15 mouse cellular contexts compared by ENCODE assay signal in genomic region chr17:69421592-69421991, GRCm38 (mm10). TPM values are rescaled to one million over a fixed set of nuclear protein-coding genes. Genes with fewer than 3 reads are reported as not detected.
DNase-seq lines count a peak whose midpoint lies in the region; ATAC-seq and TF ChIP-seq lines count a peak whose summit lies in the region.
"Had no signal": no experiment of that assay in that cellular context is flagged by ENCODE, and none has a peak within 500 bp of the region (broad histone marks: within the 10 kb centered on the region; RNA-seq: fewer than 3 reads in every experiment).

No protein-coding gene starts in this region.

- no peak overlapping the region for H3K4me3 ChIP-seq in forebrain, embryonic 12.5 days (replicated peaks)
- no peak overlapping the region for H3K4me3 ChIP-seq in forebrain, postnatal 0 days (ENCODE audit: low read depth, low read length)
- no peak overlapping the region for H3K4me3 ChIP-seq in midbrain, embryonic 14.5 days (replicated peaks; ENCODE audit: low read depth, low read length)
- no peak overlapping the region for H3K4me3 ChIP-seq in midbrain, embryonic 16.5 days (ENCODE audit: low read depth, low read length)
- H3K4me3 ChIP-seq: embryonic facial prominence, embryonic 12.5 days; neural tube, embryonic 12.5 days had no signal

- no peak for DNase-seq in forebrain, postnatal 0 days
- peak; percentile 77 for DNase-seq in midbrain, embryonic 14.5 days
- DNase-seq in embryo, embryonic 11 days = peak; percentile 54
- DNase-seq in adrenal gland, postnatal 14 days = no peak
- no peak for DNase-seq in heart, adult 9 months (ENCODE audit: low spot score in 2 of 2)
- no peak for DNase-seq in frontal cortex, postnatal 14 days (ENCODE audit: low spot score in 2 of 2)
- DNase-seq: heart, postnatal 14 days; lung, postnatal 14 days; right cerebral cortex, postnatal 25 days had no signal

- peaks cover 9% of the 10 kb centered on the region for H3K4me1 ChIP-seq in forebrain, embryonic 12.5 days
- H3K4me1 ChIP-seq in forebrain, postnatal 0 days (ENCODE audit: insufficient read depth) = 0 out of 2 replicates have a peak, but pooled peaks cover 5% of the 10 kb centered on the region
- H3K4me1 ChIP-seq in midbrain, embryonic 14.5 days (ENCODE audit: control insufficient read depth, insufficient read depth, low read length) = peaks cover 9% of the 10 kb centered on the region; the same call in 1 of the 2 replicates
- H3K4me1 ChIP-seq in midbrain, embryonic 16.5 days (ENCODE audit: control insufficient read depth, insufficient read depth, low read length) = peaks cover 6% of the 10 kb centered on the region
- H3K4me1 ChIP-seq: neural tube, embryonic 12.5 days had no signal

- no peaks in the 10 kb centered on the region for H3K9me3 ChIP-seq in forebrain, embryonic 12.5 days
- H3K9me3 ChIP-seq in forebrain, postnatal 0 days (ENCODE audit: low read length) = no peaks in the 10 kb centered on the region
- H3K9me3 ChIP-seq in midbrain, embryonic 14.5 days (ENCODE audit: control insufficient read depth, low read length) = no peaks in the 10 kb centered on the region
- H3K9me3 ChIP-seq in midbrain, embryonic 16.5 days (replicated peaks; ENCODE audit: control insufficient read depth, low read length, poor library complexity, severe bottlenecking) = no peaks in the 10 kb centered on the region
- H3K9me3 ChIP-seq: embryonic facial prominence, embryonic 12.5 days; neural tube, embryonic 12.5 days had no signal

- TF ChIP-seq CTCF in forebrain, postnatal 0 days (IDR thresholded peaks at IDR 0.05; ENCODE audit: low read depth) = no peak

- H3K36me3 ChIP-seq in forebrain, embryonic 12.5 days (replicated peaks) = no peaks in the 10 kb centered on the region
- H3K36me3 ChIP-seq in forebrain, postnatal 0 days (ENCODE audit: insufficient read depth) = no peaks in the 10 kb centered on the region
- H3K36me3 ChIP-seq in midbrain, embryonic 14.5 days (ENCODE audit: control insufficient read depth, insufficient read depth, low read length) = no peaks in the 10 kb centered on the region
- no peaks in the 10 kb centered on the region for H3K36me3 ChIP-seq in midbrain, embryonic 16.5 days (ENCODE audit: control insufficient read depth, insufficient read depth, low read length)
- H3K36me3 ChIP-seq: embryonic facial prominence, embryonic 12.5 days; neural tube, embryonic 12.5 days had no signal

- ATAC-seq in forebrain, embryonic 12.5 days (ENCODE audit: low FRiP score) = no peak
- ATAC-seq in forebrain, postnatal 0 days = no peak
- no peak for ATAC-seq in midbrain, embryonic 14.5 days (ENCODE audit: low FRiP score, low TSS enrichment)
- no peak for ATAC-seq in midbrain, embryonic 16.5 days

- WGBS in forebrain, embryonic 12.5 days = 9% methylated on average over 1 of the region's 1 CpGs
- WGBS in forebrain, postnatal 0 days = 2% methylated on average over 1 of the region's 1 CpGs
- 3% methylated on average over 1 of the region's 1 CpGs for WGBS in midbrain, embryonic 14.5 days
- WGBS in midbrain, embryonic 16.5 days = 2% methylated on average over 1 of the region's 1 CpGs

- H3K27me3 ChIP-seq in forebrain, embryonic 12.5 days = no peaks in the 10 kb centered on the region
- H3K27me3 ChIP-seq in forebrain, postnatal 0 days (ENCODE audit: insufficient read depth, low read length) = no peaks in the 10 kb centered on the region
- no peaks in the 10 kb centered on the region for H3K27me3 ChIP-seq in midbrain, embryonic 14.5 days (ENCODE audit: control insufficient read depth, insufficient read depth, low read length)
- no peaks in the 10 kb centered on the region for H3K27me3 ChIP-seq in midbrain, embryonic 16.5 days (ENCODE audit: control insufficient read depth, insufficient read depth, low read depth, low read length)
- H3K27me3 ChIP-seq: embryonic facial prominence, embryonic 12.5 days; neural tube, embryonic 12.5 days had no signal

- no peak overlapping the region for H3K9ac ChIP-seq in forebrain, embryonic 12.5 days
- H3K9ac ChIP-seq in forebrain, postnatal 0 days = no peak overlapping the region
- no peak overlapping the region for H3K9ac ChIP-seq in midbrain, embryonic 14.5 days (replicated peaks; ENCODE audit: low read length)
- no peak overlapping the region for H3K9ac ChIP-seq in midbrain, embryonic 16.5 days (ENCODE audit: low read depth, low read length)
- H3K9ac ChIP-seq: embryonic facial prominence, embryonic 12.5 days; neural tube, embryonic 12.5 days had no signal

- H3K27ac ChIP-seq in forebrain, embryonic 12.5 days = 0 out of 2 replicates have a peak overlapping the region, but pooled peaks have one; percentile 50
- H3K27ac ChIP-seq in forebrain, postnatal 0 days (ENCODE audit: low read depth, low read length) = no peak overlapping the region
- no peak overlapping the region; the same call in 1 of the 2 replicates for H3K27ac ChIP-seq in midbrain, embryonic 14.5 days (replicated peaks; ENCODE audit: low read depth, low read length)
- no peak overlapping the region for H3K27ac ChIP-seq in midbrain, embryonic 16.5 days (ENCODE audit: low read length)
- H3K27ac ChIP-seq: embryonic facial prominence, embryonic 12.5 days; neural tube, embryonic 12.5 days had no signal

- no peak overlapping the region for H3K4me2 ChIP-seq in forebrain, embryonic 12.5 days
- H3K4me2 ChIP-seq in forebrain, postnatal 0 days (ENCODE audit: low read depth) = no peak overlapping the region
- no peak overlapping the region for H3K4me2 ChIP-seq in midbrain, embryonic 14.5 days (ENCODE audit: low read length)
- H3K4me2 ChIP-seq in midbrain, embryonic 16.5 days (ENCODE audit: low read length) = no peak overlapping the region
- H3K4me2 ChIP-seq: embryonic facial prominence, embryonic 12.5 days; neural tube, embryonic 12.5 days had no signal

RNA-seq across cellular contexts. Expression of gene Akain1, which starts 17.5 kb away (rescaled TPM):
- polyA plus RNA-seq in forebrain, embryonic 12.5 days (2016; fragmentation: Nextera tagmentation; extraction: Ambion mirVana) = 0.10 TPM in 1 of 2 replicates, not detected in the other
- 0.10 and 0.92 TPM in 2 replicates for total RNA-seq in forebrain, postnatal 0 days (2014; rRNA removed)
- 0.64 and 0.65 TPM in 2 replicates for polyA plus RNA-seq in forebrain, postnatal 0 days (2015; fragmentation: Nextera tagmentation; extraction: Ambion mirVana)
- polyA plus RNA-seq in midbrain, embryonic 14.5 days (2014; fragmentation: Nextera tagmentation; extraction: Ambion mirVana) = 0.41 and 0.80 TPM in 2 replicates
- polyA plus RNA-seq in midbrain, embryonic 16.5 days (2015; fragmentation: Nextera tagmentation; extraction: Ambion mirVana) = 0.40 and 0.75 TPM in 2 replicates
- total RNA-seq in adrenal gland, postnatal 14 days (2021) = not detected in 2 replicates
- total RNA-seq: gastrocnemius, adult 18-20 months; heart, postnatal 14 days had no signal
- polyA plus RNA-seq: embryonic facial prominence, embryonic 12.5 days; kidney, embryonic 16.5 days had no signal

RNA-seq across cellular contexts. Expression of gene Zbtb14, which starts 38.7 kb away (rescaled TPM):
- 35.8 and 36.6 TPM in 2 replicates for polyA plus RNA-seq in forebrain, embryonic 12.5 days (2016; fragmentation: Nextera tagmentation; extraction: Ambion mirVana)
- 28.2 and 37.1 TPM in 2 replicates for total RNA-seq in forebrain, postnatal 0 days (2014; rRNA removed)
- 16.5 and 23.2 TPM in 2 replicates for polyA plus RNA-seq in forebrain, postnatal 0 days (2015; fragmentation: Nextera tagmentation; extraction: Ambion mirVana)
- polyA plus RNA-seq in midbrain, embryonic 14.5 days (2014; fragmentation: Nextera tagmentation; extraction: Ambion mirVana) = 25.7 and 32.2 TPM in 2 replicates
- polyA plus RNA-seq in midbrain, embryonic 16.5 days (2015; fragmentation: Nextera tagmentation; extraction: Ambion mirVana) = 32.2 and 34.9 TPM in 2 replicates
- total RNA-seq in adrenal gland, postnatal 14 days (2021) = 16.9 and 17.6 TPM in 2 replicates

Comparison
In these comparisons a context has a peak if more than half of its experiments do, and no peak if none do; other contexts are left out.
1. DNase-seq: peak in midbrain, embryonic 14.5 days (single experiment) and embryo, embryonic 11 days (single experiment); none in forebrain, postnatal 0 days (single experiment), adrenal gland, postnatal 14 days (single experiment), heart, adult 9 months (0 of 2) and frontal cortex, postnatal 14 days (0 of 2).